Mouse (Mus musculus) heart, postnatal 0 days (tissue): Measurements from ENCODE around the gene Mtmr10. TPM values are rescaled to one million over a fixed set of nuclear protein-coding genes. Genes with fewer than 3 reads are reported as not detected.

ENCODE experiments used
- ATAC-seq: fragments of 200-750 bp; cut with Nextera tagmentation; 2 replicates; pipeline ENCODE4 v1.8.0; 2017; ENCODE audit warnings: low read depth, moderate number of reproducible peaks, moderate library complexity; ENCODE audit not compliant: insufficient read depth
- DNase-seq: peaks from one replicate; pipeline ENCODE4 v3.0.0-alpha.2; 2016; ENCODE audit warnings: low spot score
- H3K27ac ChIP-seq: fragments of 300-500 bp; sonication (generic); 2 replicates; pipeline ENCODE4 v1.5.1; 2014; ENCODE audit warnings: low read depth, mild to moderate bottlenecking
- H3K27me3 ChIP-seq: fragments of 300-500 bp; sonication (generic); 2 replicates; pipeline ENCODE4 v1.6.1; 2014; ENCODE audit warnings: low read length, mixed read lengths; ENCODE audit not compliant: control insufficient read depth, insufficient read depth
- H3K36me3 ChIP-seq: fragments of 300-500 bp; sonication (generic); replicated peaks from 2 replicates; pipeline ENCODE4 v1.6.1; 2014; ENCODE audit warnings: low read length, mixed read lengths; ENCODE audit not compliant: control insufficient read depth, insufficient read depth
- H3K4me1 ChIP-seq: fragments of 300-500 bp; sonication (generic); 2 replicates; pipeline ENCODE4 v1.6.1; 2014; ENCODE audit warnings: antibody characterized with exemption; ENCODE audit not compliant: control insufficient read depth, insufficient read depth
- H3K4me2 ChIP-seq: fragments of 300-500 bp; sonication (generic); 2 replicates; pipeline ENCODE4 v1.6.1; 2014; ENCODE audit warnings: low read depth, mild to moderate bottlenecking, low read length, moderate library complexity
- H3K4me3 ChIP-seq: fragments of 300-500 bp; sonication (generic); 2 replicates; pipeline ENCODE4 v1.5.1; 2014; ENCODE audit warnings: low read depth, low read length
- H3K9ac ChIP-seq: fragments of 300-500 bp; sonication (generic); replicated peaks from 2 replicates; pipeline ENCODE4 v1.6.1; 2014; ENCODE audit warnings: low read depth, low read length, mixed read lengths
- H3K9me3 ChIP-seq: fragments of 300-500 bp; sonication (generic); replicated peaks from 2 replicates; pipeline ENCODE4 v1.6.1; 2016; ENCODE audit warnings: low read length; ENCODE audit not compliant: control insufficient read depth
- CTCF ChIP-seq: IDR thresholded peaks from 2 replicates; pipeline ENCODE4 v1.5.1; 2016; ENCODE audit warnings: antibody characterized with exemption, control low read depth, low read depth
- EP300 ChIP-seq: IDR thresholded peaks from 2 replicates; pipeline ENCODE4 v1.6.1; 2016; ENCODE audit warnings: antibody characterized with exemption, low read depth
- whole genome bisulfite sequencing: fragments of 180-500 bp; shearing (Covaris S2); extraction: QIAGEN DNeasy Blood & Tissue Kit; methylation state at CpG from one replicate; pipeline ENCODE4 v1.1.7; 2014; 5-methylcytosine and 5-hydroxymethylcytosine counted together
- polyA plus RNA-seq: library from polyadenylated mRNA; unstranded; fragments of >200 nt; fragmentation: Nextera tagmentation; extraction: Ambion mirVana; gene quantifications from 2 replicates; pipeline ENCODE4 v1.2.1, GENCODE M21; 2015
- total RNA-seq: library from RNA; depleted of rRNA; stranded (reverse); fragments of >200 nt; gene quantifications from 2 replicates; pipeline ENCODE4 v1.2.3, GENCODE M21; 2014; ENCODE audit warnings: low replicate concordance

Mtmr10 gene
- total and polyA plus RNA-seq, 2 experiments from 2014 or later, result 4.1 to 5.3 TPM

DNA sequence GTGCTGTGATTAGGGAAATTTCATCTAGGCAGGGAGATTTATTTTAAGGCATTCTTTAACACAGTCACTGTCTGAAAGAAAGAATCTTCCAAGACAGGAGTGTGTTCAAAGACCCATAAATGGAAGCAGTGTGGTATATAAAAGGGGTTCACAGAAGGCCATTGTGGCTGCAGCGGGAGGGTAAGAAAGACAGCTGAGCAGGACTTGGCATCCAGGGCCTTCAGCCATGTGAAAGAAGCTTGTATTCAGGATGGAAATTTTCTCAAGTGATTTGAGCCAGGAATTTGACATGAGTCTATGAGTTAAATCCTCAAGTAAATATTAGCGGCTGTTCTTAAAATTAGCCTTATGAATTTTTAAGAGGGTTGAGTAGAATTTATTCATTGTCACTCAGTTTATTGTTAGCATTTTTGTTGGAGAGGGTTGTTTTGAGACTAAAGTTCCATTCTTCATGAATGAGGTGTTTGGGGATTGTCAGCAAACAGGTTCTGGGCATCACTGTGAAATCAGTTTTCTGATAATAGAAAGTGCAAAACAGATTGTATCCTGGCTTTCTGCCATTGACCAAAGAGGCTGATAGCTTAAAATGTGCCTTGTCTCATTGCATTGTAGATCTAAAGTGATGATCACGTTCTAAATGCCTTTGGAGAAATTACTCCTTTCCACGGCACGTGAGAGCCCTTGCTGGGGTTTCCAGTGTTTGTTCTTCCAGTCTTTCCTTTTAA lies 9.0 kb downstream of the Mtmr10 start:
- Histone ChIP-seq H3K27me3 (no peaks in the 10 kb centered on the region), H3K36me3 (peaks cover 20% of the 10 kb centered on the region), H3K4me2 (no peak overlapping the region), H3K4me3 (no peak overlapping the region), H3K27ac (no peak overlapping the region), H3K9ac (no peak overlapping the region), H3K4me1 (no peaks in the 10 kb centered on the region), H3K9me3 (no peaks in the 10 kb centered on the region)
- DNase-seq (no peak), ATAC-seq (no peak)
- 68% methylated on average over 5 of the region's 5 CpGs for WGBS
- TF ChIP-seq EP300, result no peak
- no peak for TF ChIP-seq CTCF

DNA sequence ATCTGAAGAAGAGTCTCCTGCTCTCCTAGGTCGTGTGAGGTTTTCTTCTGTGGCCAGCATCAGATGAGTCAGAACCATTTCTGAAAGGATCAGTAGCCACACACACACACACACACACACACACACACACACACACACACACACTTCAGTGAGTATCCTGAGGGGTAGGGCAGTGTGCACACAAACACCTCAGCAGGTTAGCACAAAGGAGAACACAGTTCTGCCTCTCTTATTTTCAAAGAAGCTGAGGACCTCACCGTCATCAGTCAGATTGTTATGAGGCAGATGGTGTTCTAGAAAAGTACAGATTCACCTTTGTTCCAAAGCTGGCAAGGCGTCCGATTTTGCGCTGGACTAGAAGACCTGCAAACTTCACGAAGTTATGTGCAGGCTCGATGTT lies 22.8 kb downstream of the Mtmr10 start:
- H3K9me3 ChIP-seq, result no peaks in the 10 kb centered on the region
- ATAC-seq (no peak), DNase-seq (no peak)
- no peaks in the 10 kb centered on the region for H3K27me3 ChIP-seq
- H3K4me1 ChIP-seq, result no peaks in the 10 kb centered on the region
- peaks cover 26% of the 10 kb centered on the region for H3K36me3 ChIP-seq
- no peak overlapping the region for H3K4me2 ChIP-seq
- no peak overlapping the region for H3K27ac ChIP-seq
- 84% methylated on average over 7 of the region's 7 CpGs for WGBS
- no peak for TF ChIP-seq EP300
- TF ChIP-seq CTCF, result no peak
- no peak overlapping the region for H3K4me3 ChIP-seq
- no peak overlapping the region for H3K9ac ChIP-seq

DNA sequence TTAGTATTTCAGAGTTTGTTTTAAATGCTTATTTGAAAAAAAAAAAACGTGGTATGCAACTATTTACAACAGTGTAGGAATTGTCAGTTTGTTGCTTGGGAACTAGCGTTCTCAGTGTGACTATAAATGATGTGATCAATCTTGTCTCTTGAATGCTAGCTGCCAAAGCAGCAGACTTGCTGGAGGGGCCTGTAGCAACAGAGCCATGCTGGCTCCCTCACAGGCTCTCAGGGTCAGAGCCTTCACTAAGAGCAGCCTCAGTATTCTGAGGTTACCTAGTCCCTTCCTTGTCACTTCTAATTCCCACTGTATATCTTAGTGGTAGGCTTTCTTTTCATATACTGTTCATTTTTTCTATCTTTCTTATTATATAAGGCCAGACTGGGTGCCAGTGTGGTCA lies 23.3 kb downstream of the Mtmr10 start:
- no peak for DNase-seq

DNA sequence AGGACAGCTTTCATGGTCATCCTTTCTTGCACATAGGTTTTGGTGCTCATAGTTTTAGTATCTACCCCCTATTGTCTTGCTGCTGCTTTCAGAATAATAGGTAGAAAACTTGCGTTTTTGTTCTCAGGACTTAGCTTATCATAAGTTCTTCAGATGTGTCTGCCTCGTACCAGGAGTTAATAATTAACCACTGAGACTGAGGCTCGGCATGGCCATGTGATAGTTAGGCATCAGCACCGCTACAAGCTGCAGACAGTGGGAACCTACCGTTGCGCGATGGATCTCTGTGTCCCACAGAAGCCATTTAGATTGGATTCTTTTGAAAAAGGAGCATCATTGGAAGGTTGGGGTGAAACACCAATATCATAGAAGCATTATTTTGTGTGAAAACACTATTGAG lies 25.4 kb downstream of the Mtmr10 start:
- DNase-seq (no peak), ATAC-seq (no peak)
- no peak overlapping the region for H3K4me3 ChIP-seq
- H3K27me3 ChIP-seq, result no peaks in the 10 kb centered on the region
- 93% methylated on average over 7 of the region's 7 CpGs for WGBS
- H3K4me2 ChIP-seq, result no peak overlapping the region
- no peaks in the 10 kb centered on the region for H3K4me1 ChIP-seq
- no peaks in the 10 kb centered on the region for H3K9me3 ChIP-seq
- H3K27ac ChIP-seq, result no peak overlapping the region
- peaks cover 48% of the 10 kb centered on the region for H3K36me3 ChIP-seq
- no peak overlapping the region for H3K9ac ChIP-seq
- TF ChIP-seq CTCF (no peak), EP300 (no peak)

More for the DNA sequence above, 23.3 kb downstream of the Mtmr10 start:
- H3K9me3 ChIP-seq, result no peaks in the 10 kb centered on the region
- H3K4me2 ChIP-seq, result no peak overlapping the region
- H3K4me3 ChIP-seq, result no peak overlapping the region
- no peak for ATAC-seq
- no peak overlapping the region for H3K27ac ChIP-seq
- peaks cover 30% of the 10 kb centered on the region for H3K36me3 ChIP-seq
- 72% methylated on average over 2 of the region's 2 CpGs for WGBS
- no peak for TF ChIP-seq CTCF
- TF ChIP-seq EP300, result no peak
- no peak overlapping the region for H3K9ac ChIP-seq
- H3K4me1 ChIP-seq, result no peaks in the 10 kb centered on the region
- H3K27me3 ChIP-seq, result no peaks in the 10 kb centered on the region

DNA sequence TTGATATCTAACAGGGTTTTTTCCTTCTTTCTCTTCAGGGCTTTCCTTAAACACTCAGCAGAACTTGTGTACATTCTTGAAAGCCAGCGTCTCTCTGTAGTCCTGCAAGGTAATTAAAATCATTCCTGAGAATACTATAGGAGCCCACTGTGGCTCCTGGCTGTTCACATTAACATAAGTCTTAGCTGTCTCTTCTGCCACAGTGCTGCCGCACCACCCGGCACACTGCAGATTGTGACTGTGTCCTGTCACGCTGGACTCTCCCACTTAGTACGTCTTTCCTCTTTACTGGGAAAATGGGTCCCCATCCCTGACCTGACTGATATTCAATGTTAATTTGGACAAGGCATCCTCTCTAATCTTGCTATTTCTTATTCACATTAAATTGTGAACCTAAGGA lies 33.7 kb downstream of the Mtmr10 start:
- Histone ChIP-seq H3K4me3 (no peak overlapping the region), H3K9ac (no peak overlapping the region), H3K4me2 (no peak overlapping the region), H3K4me1 (no peaks in the 10 kb centered on the region), H3K27ac (no peak overlapping the region), H3K36me3 (peaks cover 61% of the 10 kb centered on the region), H3K9me3 (no peaks in the 10 kb centered on the region), H3K27me3 (no peaks in the 10 kb centered on the region)
- DNase-seq (no peak), ATAC-seq (no peak)
- no peak for TF ChIP-seq CTCF
- 93% methylated on average over 5 of the region's 5 CpGs for WGBS

DNA sequence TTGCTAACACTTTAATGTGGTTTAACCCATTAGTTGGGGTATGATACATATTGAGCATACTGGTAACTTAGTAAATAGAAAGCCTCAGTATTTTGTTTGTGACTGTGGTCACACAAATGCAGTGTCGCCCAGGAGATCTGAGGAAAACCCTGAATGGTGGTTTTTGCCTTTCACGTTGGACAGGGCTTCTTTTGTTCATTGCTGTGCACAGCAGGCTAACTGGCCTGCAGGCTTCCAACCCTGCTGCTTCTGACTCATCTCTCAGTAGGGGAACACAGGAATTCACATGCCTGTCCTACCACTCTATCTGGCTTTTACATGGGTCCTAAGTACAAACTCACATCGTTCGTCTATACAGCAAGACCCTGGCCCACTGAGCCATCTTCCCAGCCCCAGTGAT lies 34.2 kb downstream of the Mtmr10 start:
- H3K4me1 ChIP-seq, result no peaks in the 10 kb centered on the region
- peaks cover 55% of the 10 kb centered on the region for H3K36me3 ChIP-seq
- no peak overlapping the region for H3K4me3 ChIP-seq
- no peak overlapping the region for H3K9ac ChIP-seq
- no peak for DNase-seq
- H3K9me3 ChIP-seq, result no peaks in the 10 kb centered on the region
- 88% methylated on average over 4 of the region's 4 CpGs for WGBS
- TF ChIP-seq CTCF (no peak), EP300 (no peak)
- ATAC-seq, result no peak
- no peak overlapping the region for H3K27ac ChIP-seq
- no peaks in the 10 kb centered on the region for H3K27me3 ChIP-seq
- no peak overlapping the region for H3K4me2 ChIP-seq
